Mouse (Mus musculus) midbrain, embryonic 15.5 days (tissue): ENCODE results near the gene Hist1h4d. TPM values are rescaled to one million over a fixed set of nuclear protein-coding genes. Genes with fewer than 3 reads are reported as not detected.
"Not testable (repeated sequence)": the region's sequence is repeated elsewhere in the genome, so short reads cannot be mapped to it uniquely, and the experiment has no call there.

Experiments
- ATAC-seq: fragments of 200-750 bp; cut with Nextera tagmentation; replicated peaks from 2 replicates; pipeline ENCODE4 v1.8.0; 2017; ENCODE audit warnings: moderate TSS enrichment
- H3K27ac ChIP-seq: fragments of 300-500 bp; sonication (generic); 2 replicates; pipeline ENCODE4 v1.5.1; 2015; ENCODE audit warnings: mild to moderate bottlenecking, inconsistent platforms
- H3K27me3 ChIP-seq: fragments of 300-500 bp; sonication (generic); replicated peaks from 2 replicates; pipeline ENCODE4 v1.6.1; 2015; ENCODE audit warnings: inconsistent platforms
- H3K36me3 ChIP-seq: fragments of 300-500 bp; sonication (generic); replicated peaks from 2 replicates; pipeline ENCODE4 v1.6.1; 2015; ENCODE audit warnings: inconsistent platforms
- H3K4me1 ChIP-seq: fragments of 300-500 bp; sonication (generic); 2 replicates; pipeline ENCODE4 v1.6.1; 2015; ENCODE audit warnings: inconsistent platforms
- H3K4me2 ChIP-seq: fragments of 300-500 bp; sonication (generic); 2 replicates; pipeline ENCODE4 v1.6.1; 2015; ENCODE audit warnings: inconsistent platforms, mild to moderate bottlenecking, moderate library complexity
- H3K4me3 ChIP-seq: fragments of 300-500 bp; sonication (generic); 2 replicates; pipeline ENCODE4 v1.5.1; 2015; ENCODE audit warnings: mild to moderate bottlenecking, inconsistent platforms
- H3K9ac ChIP-seq: fragments of 300-500 bp; sonication (generic); 2 replicates; pipeline ENCODE4 v1.6.1; 2015; ENCODE audit warnings: mild to moderate bottlenecking, inconsistent platforms
- H3K9me3 ChIP-seq: fragments of 300-500 bp; sonication (generic); 2 replicates; pipeline ENCODE4 v1.6.1; 2016; ENCODE audit warnings: inconsistent platforms
- WGBS: fragments of 180-500 bp; shearing (Covaris S2); methylation state at CpG from one replicate; pipeline ENCODE4 v1.1.7; 2015; ENCODE audit warnings: mixed read lengths; 5-methylcytosine and 5-hydroxymethylcytosine counted together
- microRNA-seq: library from miRNA; unstranded; fragments of <30 nt; microRNA quantifications from one replicate; pipeline ENCODE4, GENCODE M21; 2016
- polyA plus RNA-seq: library from polyadenylated mRNA; unstranded; fragments of >200 nt; fragmentation: Nextera tagmentation; extraction: Ambion mirVana; gene quantifications from 2 replicates; pipeline ENCODE4 v1.2.1, GENCODE M21; 2015

The Hist1h4d gene
- polyA plus RNA-seq, 1 experiment from 2014 or later: 34.2 TPM

- under 1% methylated on average over 18 of the region's 18 CpGs for WGBS
These were observed 40.3 kb downstream of the Hist1h4d start for GRCm38 (mm10) chr13:23621532-23622174.

DNA sequence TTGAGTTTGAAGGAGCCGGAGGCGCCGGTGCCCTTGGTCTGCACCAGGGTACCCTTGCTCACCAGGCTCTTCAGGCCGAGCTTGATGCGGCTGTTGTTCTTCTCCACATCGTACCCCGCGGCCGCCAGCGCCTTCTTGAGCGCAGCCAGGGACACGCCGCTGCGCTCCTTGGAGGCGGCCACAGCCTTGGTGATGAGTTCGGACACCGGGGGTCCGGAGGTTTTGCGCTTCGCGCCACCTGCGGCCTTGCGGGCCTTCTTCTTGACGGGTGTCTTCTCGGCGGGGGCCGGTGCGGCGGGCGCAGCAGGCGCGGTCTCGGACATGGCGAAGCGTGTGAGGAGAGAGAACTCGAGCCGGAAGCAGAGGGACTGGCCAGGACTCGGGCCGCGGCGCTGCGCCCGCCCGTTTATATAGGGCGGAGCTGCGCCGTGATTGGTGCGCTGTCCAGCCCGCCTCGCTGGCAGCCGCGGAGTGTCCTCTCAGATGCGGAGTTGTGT, 40.8 kb downstream of the Hist1h4d start, which contains the start of gene Hist1h1e:
Gene Hist1h1e (minus strand): TSS at position 384 of the 497 bp plus-strand sequence.
- not testable (repeated sequence) for H3K27me3 ChIP-seq, H3K9me3 ChIP-seq, H3K36me3 ChIP-seq
- H3K4me2 ChIP-seq: peak within 1 kb of the TSS; percentile 93
- ATAC-seq: peak; percentile 94
- 0% methylated on average over 53 of the region's 53 CpGs for WGBS
- H3K4me3 ChIP-seq: peak within 1 kb of the TSS; percentile 61
- H3K27ac ChIP-seq: peak within 1 kb of the TSS; percentile 96
- H3K4me1 ChIP-seq: peaks cover 22% of the 10 kb centered on the region
- H3K9ac ChIP-seq: peak within 1 kb of the TSS; percentile 77

More at GRCm38 (mm10) chr13:23621532-23622174, 40.3 kb downstream of the Hist1h4d start:
- peak overlapping the region; percentile 77 for H3K9ac ChIP-seq
- peak; percentile 90 for ATAC-seq
- H3K4me2 ChIP-seq: peak overlapping the region; percentile 93
- H3K36me3 ChIP-seq: no peaks in the 10 kb centered on the region
- H3K9me3 ChIP-seq: no peaks in the 10 kb centered on the region
- H3K4me1 ChIP-seq: peaks cover 22% of the 10 kb centered on the region
- H3K27ac ChIP-seq: peak overlapping the region; percentile 96
- no peaks in the 10 kb centered on the region for H3K27me3 ChIP-seq
- peak overlapping the region; percentile 61 for H3K4me3 ChIP-seq

- Histone ChIP-seq H3K27me3 (no peaks in the 10 kb centered on the region), H3K4me2 (peak overlapping the region; percentile 93), H3K27ac (peak overlapping the region; percentile 96), H3K36me3 (no peaks in the 10 kb centered on the region), H3K4me1 (peaks cover 22% of the 10 kb centered on the region), H3K4me3 (peak overlapping the region; percentile 61), H3K9me3 (no peaks in the 10 kb centered on the region), H3K9ac (0 out of 2 replicates have a peak overlapping the region, but pooled peaks have one; percentile 77)
- no peak for ATAC-seq
- WGBS: 27% methylated on average over 7 of the region's 7 CpGs
These were observed 41.6 kb downstream of the Hist1h4d start for GRCm38 (mm10) chr13:23622861-23623450.

DNA sequence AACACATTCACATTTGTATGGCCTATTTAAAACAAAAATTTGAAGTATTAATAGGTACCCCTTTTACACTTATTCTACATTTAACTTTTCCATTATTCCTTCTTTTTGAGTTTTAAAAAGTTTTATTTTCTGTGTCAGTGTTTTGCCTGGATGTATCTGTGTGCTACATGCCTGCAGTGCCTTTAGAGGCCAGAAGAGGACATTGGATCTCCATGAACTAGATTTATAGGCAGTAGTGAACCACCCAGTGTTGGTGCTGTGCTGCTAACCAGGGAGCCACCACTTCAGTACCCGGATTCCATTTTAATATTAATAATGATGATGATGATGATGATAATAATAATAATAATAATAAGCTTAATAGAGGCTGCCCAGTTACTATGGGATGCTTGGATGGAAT, 49.3 kb downstream of the Hist1h4d start:
- no peak for ATAC-seq
- Histone ChIP-seq H3K36me3 (no peaks in the 10 kb centered on the region), H3K4me3 (no peak overlapping the region), H3K27ac (no peak overlapping the region), H3K4me1 (no peaks in the 10 kb centered on the region), H3K4me2 (no peak overlapping the region), H3K9ac (no peak overlapping the region), H3K9me3 (no peaks in the 10 kb centered on the region), H3K27me3 (no peaks in the 10 kb centered on the region)
- 51% methylated on average over 1 of the region's 1 CpGs for WGBS

Small RNA genes lying within 50 kb of the gene (microRNA-seq; reads per million reads assigned to microRNA genes)
- gene Gm44297 (not detected), gene Gm44359 (not detected), gene Gm44394 (not detected)

Other genes with a start within 250 kb of the Hist1h4d start
- 52.2 and 55.1 TPM in 2 replicates for gene Zfp322a, start 212.4 kb upstream of the Hist1h4d start, polyA plus RNA-seq
- 9.8 and 9.9 TPM in 2 replicates for gene Abt1, start 157.7 kb upstream of the Hist1h4d start, polyA plus RNA-seq
- 0.09 and 0.25 TPM in 2 replicates for gene Btn1a1, start 115.7 kb upstream of the Hist1h4d start, polyA plus RNA-seq
- gene Btn2a2, start 92.7 kb upstream of the Hist1h4d start, polyA plus RNA-seq: not detected in 2 replicates
- gene Hist1h4h, start 50.5 kb upstream of the Hist1h4d start, polyA plus RNA-seq: 3.3 and 5.1 TPM in 2 replicates
- 0.69 TPM in 1 of 2 replicates, not detected in the other for gene Hist1h2af, start 47.7 kb upstream of the Hist1h4d start, polyA plus RNA-seq
- gene Hist1h3g, start 46.2 kb upstream of the Hist1h4d start, polyA plus RNA-seq: 2.2 TPM in 1 of 2 replicates, not detected in the other
- 0.15 and 0.44 TPM in 2 replicates for gene Hist1h2bh, start 38.2 kb upstream of the Hist1h4d start, polyA plus RNA-seq
- 0.27 and 0.32 TPM in 2 replicates for gene Hist1h3f, start 37.5 kb upstream of the Hist1h4d start, polyA plus RNA-seq
- not detected in 2 replicates for gene Hist1h4f, start 29.9 kb upstream of the Hist1h4d start, polyA plus RNA-seq
- 0.14 and 0.15 TPM in 2 replicates for gene Hist1h1d, start 28.3 kb upstream of the Hist1h4d start, polyA plus RNA-seq
- 1.0 and 1.4 TPM in 2 replicates for gene Hist1h3e, start 19.2 kb upstream of the Hist1h4d start, polyA plus RNA-seq
- 14.8 and 15.4 TPM in 2 replicates for gene Hist1h2ae, start 10.4 kb upstream of the Hist1h4d start, polyA plus RNA-seq
- 2.6 and 4.0 TPM in 2 replicates for gene Hist1h2bg, start 10.2 kb upstream of the Hist1h4d start, polyA plus RNA-seq
- gene Hist1h2bf, start 7.4 kb upstream of the Hist1h4d start, polyA plus RNA-seq: 1.3 and 1.5 TPM in 2 replicates
- gene Hist1h2ad, start 7.2 kb upstream of the Hist1h4d start, polyA plus RNA-seq: 1.6 TPM in 1 of 2 replicates, not detected in the other
- 0.82 and 1.2 TPM in 2 replicates for gene Hist1h3d, start 5.8 kb upstream of the Hist1h4d start, polyA plus RNA-seq
- 1.7 and 1.8 TPM in 2 replicates for gene Hist1h2be, start 39.5 kb downstream of the Hist1h4d start, polyA plus RNA-seq
- 5.4 and 5.5 TPM in 2 replicates for gene Hist1h1e, start 41.0 kb downstream of the Hist1h4d start, polyA plus RNA-seq
- gene Hist1h2ac, start 102.3 kb downstream of the Hist1h4d start, polyA plus RNA-seq: 0.32 and 0.37 TPM in 2 replicates
- 17.3 and 17.7 TPM in 2 replicates for gene Hist1h2bc, start 102.6 kb downstream of the Hist1h4d start, polyA plus RNA-seq
- not detected in 2 replicates for gene Hist1h1t, start 114.2 kb downstream of the Hist1h4d start, polyA plus RNA-seq
- 1.8 and 3.0 TPM in 2 replicates for gene Hist1h4c, start 116.9 kb downstream of the Hist1h4d start, polyA plus RNA-seq
- 3.0 and 3.8 TPM in 2 replicates for gene Hfe, start 129.3 kb downstream of the Hist1h4d start, polyA plus RNA-seq
- 6.9 and 8.3 TPM in 2 replicates for gene Hist1h1c, start 157.2 kb downstream of the Hist1h4d start, polyA plus RNA-seq
- 0.41 and 1.4 TPM in 2 replicates for gene Hist1h3c, start 164.0 kb downstream of the Hist1h4d start, polyA plus RNA-seq
- gene Hist1h2bb, start 165.1 kb downstream of the Hist1h4d start, polyA plus RNA-seq: 0.37 and 0.83 TPM in 2 replicates
- gene Hist1h2ab, start 169.5 kb downstream of the Hist1h4d start, polyA plus RNA-seq: 4.6 and 7.2 TPM in 2 replicates
- 0.67 and 1.2 TPM in 2 replicates for gene Hist1h3b, start 170.7 kb downstream of the Hist1h4d start, polyA plus RNA-seq
- 2.0 TPM in 1 of 2 replicates, not detected in the other for gene Hist1h4b, start 175.4 kb downstream of the Hist1h4d start, polyA plus RNA-seq
- gene Hist1h4a, start 179.6 kb downstream of the Hist1h4d start, polyA plus RNA-seq: not detected in 2 replicates
- gene Hist1h3a, start 180.8 kb downstream of the Hist1h4d start, polyA plus RNA-seq: 0.77 and 0.98 TPM in 2 replicates
- 0.41 and 0.48 TPM in 2 replicates for gene Hist1h1a, start 182.1 kb downstream of the Hist1h4d start, polyA plus RNA-seq
- gene Trim38, start 188.3 kb downstream of the Hist1h4d start, polyA plus RNA-seq: not detected in 2 replicates
- not detected in 2 replicates for gene Slc17a2, start 225.4 kb downstream of the Hist1h4d start, polyA plus RNA-seq